Mouse (Mus musculus): ENCODE results near the gene Mcu. TPM values are rescaled to one million over a fixed set of nuclear protein-coding genes. Genes with fewer than 3 reads are reported as not detected.

The Mcu gene
- total RNA-seq, 2 experiments from 2014 or later, result 33.9 to 37.1 TPM

DNA sequence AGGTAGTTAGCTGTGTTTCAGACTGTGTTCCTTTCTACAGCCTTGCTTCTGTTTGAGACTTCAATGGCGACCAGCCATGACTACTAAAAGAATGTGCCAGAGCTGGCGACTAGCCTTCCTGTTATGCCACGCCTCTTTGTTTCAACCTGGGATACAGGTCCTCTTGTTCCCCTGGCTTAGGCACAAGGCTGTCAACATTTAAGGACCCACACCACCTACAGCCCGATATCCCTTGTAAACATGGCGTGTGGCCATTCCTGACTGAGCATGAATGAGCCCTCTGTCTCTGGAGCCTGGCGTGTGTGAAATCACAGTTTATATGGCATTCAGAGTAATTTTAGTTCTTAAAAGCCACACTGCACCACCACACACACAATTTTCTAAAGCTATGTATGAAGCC, 154.2 kb downstream of the Mcu start:
- intact Hi-C loops (cut with DNase I), result no loop called here
- no peak for DNase-seq (ENCODE audit: extremely low spot score in 1 of 2, low spot score in 2 of 2)
- no peak for TF ChIP-seq CTCF (IDR thresholded peaks at IDR 0.05)

DNA sequence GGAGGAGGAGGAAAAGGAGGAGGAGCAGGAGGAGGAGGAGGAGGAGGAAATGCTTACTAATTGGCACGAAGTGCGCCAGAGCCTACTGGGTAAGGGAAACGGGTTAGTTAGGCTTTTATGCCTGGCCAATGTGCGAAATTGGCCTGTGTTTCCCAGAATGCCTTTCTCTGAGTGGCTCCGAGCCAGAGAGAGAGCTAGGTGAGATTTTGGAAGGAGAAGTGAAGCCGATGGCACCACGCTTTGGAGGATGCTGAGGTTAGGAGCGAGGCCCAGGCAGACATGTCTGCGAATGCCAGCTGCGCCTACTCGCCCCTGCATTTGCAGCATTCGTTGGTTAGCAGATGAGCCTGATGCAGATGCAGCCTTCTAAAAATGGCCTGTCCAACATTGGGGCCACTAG, 156.7 kb downstream of the Mcu start:
- DNase-seq (ENCODE audit: extremely low spot score in 1 of 2, low spot score in 2 of 2), result peak; percentile 25 to 42
- TF ChIP-seq CTCF (IDR thresholded peaks at IDR 0.05), result no peak
- intact Hi-C loops (cut with DNase I), result no loop called here
- H3K27ac ChIP-seq, result no peak overlapping the region
- no peak overlapping the region for H3K4me3 ChIP-seq

More for the DNA sequence above, 154.2 kb downstream of the Mcu start:
- Histone ChIP-seq H3K4me3 (no peak overlapping the region), H3K27ac (no peak overlapping the region)

GRCm38 (mm10) chr10:59454631-59455030, 161.9 kb downstream of the Mcu start:
- intact Hi-C loops (cut with DNase I), result no loop called here

GRCm38 (mm10) chr10:59451839-59452238, 164.7 kb downstream of the Mcu start:
- no peak for DNase-seq (ENCODE audit: extremely low spot score in 1 of 2, low spot score in 2 of 2)
- Histone ChIP-seq H3K27ac (no peak overlapping the region), H3K4me3 (no peak overlapping the region)
- peak; percentile 49 for TF ChIP-seq CTCF (IDR thresholded peaks at IDR 0.05)
- intact Hi-C loops (cut with DNase I), result no loop called here

More at GRCm38 (mm10) chr10:59454631-59455030, 161.9 kb downstream of the Mcu start:
- DNase-seq (ENCODE audit: extremely low spot score in 1 of 2, low spot score in 2 of 2), result no peak
- TF ChIP-seq CTCF (IDR thresholded peaks at IDR 0.05), result no peak; the same call in none of the 2 replicates
- no peak overlapping the region for H3K4me3 ChIP-seq
- H3K27ac ChIP-seq, result no peak overlapping the region

GRCm38 (mm10) chr10:59447546-59447945, 168.9 kb downstream of the Mcu start:
- H3K27ac ChIP-seq, result peak overlapping the region; percentile 77
- DNase-seq (ENCODE audit: extremely low spot score in 1 of 2, low spot score in 2 of 2), result peak in 1 of 2 experiments; percentile 26
- no peak overlapping the region for H3K4me3 ChIP-seq
- intact Hi-C loops (cut with DNase I), result no loop called here
- TF ChIP-seq CTCF (IDR thresholded peaks at IDR 0.05), result no peak

- intact Hi-C loops (cut with DNase I), result no loop called here
- no peak overlapping the region for H3K4me3 ChIP-seq
- TF ChIP-seq CTCF (IDR thresholded peaks at IDR 0.05), result no peak
- peak overlapping the region; percentile 77 for H3K27ac ChIP-seq
- no peak for DNase-seq (ENCODE audit: extremely low spot score in 1 of 2, low spot score in 2 of 2)
These were observed 169.5 kb downstream of the Mcu start for GRCm38 (mm10) chr10:59446911-59447437.

DNA sequence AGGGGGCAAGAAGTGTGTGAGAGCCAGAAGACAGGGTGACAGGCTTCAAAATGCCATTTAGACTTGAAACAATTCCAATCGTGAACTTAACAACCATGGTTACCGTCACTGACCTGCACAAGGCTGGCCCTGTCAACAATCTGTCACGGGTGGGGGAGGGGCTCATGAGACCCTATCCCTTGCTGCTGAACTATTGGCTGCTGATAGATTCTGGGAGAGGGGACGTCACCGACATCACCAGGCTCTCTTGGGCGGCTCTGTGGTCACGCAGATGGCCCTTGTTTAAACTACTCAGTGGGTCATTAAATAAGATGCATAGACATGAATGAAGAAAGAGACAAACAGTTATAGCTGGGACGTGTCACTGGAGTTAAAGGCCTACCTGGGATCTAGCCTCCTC, 171.9 kb downstream of the Mcu start:
- DNase-seq (ENCODE audit: extremely low spot score in 1 of 2, low spot score in 2 of 2), result no peak

GRCm38 (mm10) chr10:59444106-59444505, 172.4 kb downstream of the Mcu start:
- DNase-seq (ENCODE audit: extremely low spot score in 1 of 2, low spot score in 2 of 2), result no peak
- no peak overlapping the region for H3K27ac ChIP-seq
- H3K4me3 ChIP-seq, result no peak overlapping the region
- TF ChIP-seq CTCF (IDR thresholded peaks at IDR 0.05), result no peak
- intact Hi-C loops (cut with DNase I), result no loop called here

More for the DNA sequence above, 171.9 kb downstream of the Mcu start:
- intact Hi-C loops (cut with DNase I), result no loop called here
- no peak overlapping the region for H3K27ac ChIP-seq
- TF ChIP-seq CTCF (IDR thresholded peaks at IDR 0.05), result no peak
- no peak overlapping the region for H3K4me3 ChIP-seq

DNA sequence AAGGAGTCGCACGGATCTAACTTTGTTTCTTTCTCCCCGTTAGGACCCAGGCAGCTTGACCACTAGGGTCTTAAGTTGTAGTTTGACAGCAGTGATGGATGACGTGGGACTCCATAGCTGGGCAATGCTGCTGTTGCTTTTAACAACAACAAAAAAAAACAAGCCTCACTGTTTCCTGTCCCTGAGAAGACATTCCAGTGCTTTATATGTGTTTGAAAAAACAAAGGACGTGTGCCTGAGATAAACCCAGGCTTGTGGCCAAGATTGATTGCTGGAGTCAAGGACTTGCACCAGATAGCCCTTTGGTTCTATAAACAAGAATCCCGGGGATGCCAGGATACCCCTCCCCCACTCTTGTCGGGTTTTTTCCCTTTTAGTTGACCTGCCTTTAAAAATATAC, 173.3 kb downstream of the Mcu start:
- Histone ChIP-seq H3K4me3 (no peak overlapping the region), H3K27ac (no peak overlapping the region)
- intact Hi-C loops (cut with DNase I), result no loop called here
- TF ChIP-seq CTCF (IDR thresholded peaks at IDR 0.05), result no peak
- DNase-seq (ENCODE audit: extremely low spot score in 1 of 2, low spot score in 2 of 2), result no peak

DNA sequence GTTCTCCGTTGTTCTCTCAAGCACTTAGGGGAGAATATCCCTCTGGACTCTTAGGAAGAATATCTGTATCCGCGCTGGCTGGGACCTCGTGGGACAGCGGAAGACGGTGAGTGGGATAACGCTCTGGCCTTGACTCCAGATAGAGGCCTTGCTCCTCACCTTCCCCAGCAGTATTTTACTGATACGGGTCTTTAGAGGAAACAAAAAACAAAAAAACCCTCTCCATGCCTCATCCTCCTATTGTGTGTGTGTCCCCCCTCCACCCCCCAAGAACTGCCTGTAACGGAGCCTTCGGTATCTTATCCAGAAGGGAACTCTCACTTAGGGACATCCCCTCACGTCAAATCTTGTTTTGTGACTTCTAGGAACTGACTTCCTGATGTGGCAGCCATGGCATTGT, 174.8 kb downstream of the Mcu start, which contains the start of gene Oit3:
TSS of gene Oit3 (minus strand) at position 44 of the 400 bp plus-strand sequence.
- H3K4me3 ChIP-seq, result no peak within 1 kb of the TSS
- no peak for DNase-seq (ENCODE audit: extremely low spot score in 1 of 2, low spot score in 2 of 2)
- TF ChIP-seq CTCF (IDR thresholded peaks at IDR 0.05), result no peak
- no peak within 1 kb of the TSS for H3K27ac ChIP-seq
- intact Hi-C loops (cut with DNase I), result no loop called here

GRCm38 (mm10) chr10:59440177-59440576, 176.3 kb downstream of the Mcu start:
- no peak overlapping the region for H3K4me3 ChIP-seq
- intact Hi-C loops (cut with DNase I), result no loop called here
- DNase-seq (ENCODE audit: extremely low spot score in 1 of 2, low spot score in 2 of 2), result no peak
- H3K27ac ChIP-seq, result no peak overlapping the region
- TF ChIP-seq CTCF (IDR thresholded peaks at IDR 0.05), result no peak

DNA sequence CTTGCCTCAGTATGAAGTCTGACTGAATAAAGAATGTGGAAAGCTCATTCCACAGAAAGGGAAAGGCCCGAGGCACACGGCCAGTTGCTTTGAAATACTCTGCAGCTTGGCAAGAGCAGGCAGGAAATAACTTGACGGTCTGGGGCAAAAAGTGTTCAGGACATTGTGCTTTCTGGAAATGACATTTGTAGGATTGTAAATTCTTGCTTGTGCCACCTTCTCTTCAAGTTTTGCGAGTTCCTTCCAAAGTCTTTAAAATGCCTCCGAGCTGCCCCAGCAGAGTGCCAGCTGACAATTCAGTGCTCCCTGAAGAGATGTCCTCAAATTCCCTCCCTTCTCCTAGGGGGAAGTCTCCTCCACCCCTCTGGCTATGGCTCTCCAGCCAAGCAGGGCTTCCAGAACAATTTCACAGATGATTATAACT, 177.0 kb downstream of the Mcu start:
- intact Hi-C loops (cut with DNase I), result no loop called here
- Histone ChIP-seq H3K27ac (no peak overlapping the region), H3K4me3 (no peak overlapping the region)
- DNase-seq (ENCODE audit: extremely low spot score in 1 of 2, low spot score in 2 of 2), result no peak
- TF ChIP-seq CTCF (IDR thresholded peaks at IDR 0.05), result no peak

DNA sequence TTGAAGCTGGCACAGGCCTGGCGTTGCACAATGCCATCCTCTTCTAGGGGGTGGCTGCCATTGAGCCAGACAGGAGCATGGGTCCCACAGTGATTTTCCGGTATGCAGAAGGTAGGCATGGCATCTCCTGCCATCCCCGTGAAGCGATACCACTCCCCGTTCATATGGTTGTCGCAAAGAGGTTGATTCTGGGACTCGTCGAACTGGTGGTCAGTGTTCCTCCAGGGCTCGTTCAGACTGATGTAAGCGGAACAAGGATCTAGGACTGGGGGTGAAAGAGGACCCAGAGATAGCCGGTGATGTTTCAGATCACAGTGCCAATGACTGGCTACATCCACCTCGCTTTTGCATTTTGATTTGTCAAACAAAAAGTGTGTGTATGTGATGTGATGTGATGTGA, 177.8 kb downstream of the Mcu start:
- no peak for TF ChIP-seq CTCF (IDR thresholded peaks at IDR 0.05)
- Histone ChIP-seq H3K4me3 (no peak overlapping the region), H3K27ac (no peak overlapping the region)
- intact Hi-C loops (cut with DNase I), result no loop called here
- no peak for DNase-seq (ENCODE audit: extremely low spot score in 1 of 2, low spot score in 2 of 2)
